Mouse (Mus musculus): ENCODE results near the gene Luc7l3. TPM values are rescaled to one million over a fixed set of nuclear protein-coding genes. Genes with fewer than 3 reads are reported as not detected.

The Luc7l3 gene
- total and polyA plus RNA-seq, 3 experiments = 47.3 to 90.5 (median 54.7) TPM

- no peak for TF ChIP-seq MYB (IDR thresholded peaks at IDR 0.05; ENCODE audit: low read depth, low read length)
- no peak for TF ChIP-seq MAX (IDR thresholded peaks at IDR 0.05; ENCODE audit: low read length)
- TF ChIP-seq MXI1 (IDR thresholded peaks at IDR 0.05; ENCODE audit: low read depth, low read length) = no peak
- TF ChIP-seq USF2 (IDR thresholded peaks at IDR 0.05; ENCODE audit: borderline replicate concordance in 1 of 2, insufficient read depth in 1 of 2, low read depth in 1 of 2, low read length in 2 of 2) = no peak
- TF ChIP-seq USF1 (IDR thresholded peaks at IDR 0.05; ENCODE audit: low read depth, low read length) = no peak
- TF ChIP-seq MEF2A (IDR thresholded peaks at IDR 0.05; ENCODE audit: extremely low read depth, insufficient replicate concordance, low read depth, low read length, poor library complexity, severe bottlenecking) = no peak
- no peak for TF ChIP-seq UBTF (IDR thresholded peaks at IDR 0.05; ENCODE audit: borderline replicate concordance, insufficient read depth, low read depth, low read length)
- no peak for TF ChIP-seq ETS1 (IDR thresholded peaks at IDR 0.05; ENCODE audit: low read depth, low read length)
- 0 out of 2 replicates have a peak, but pooled peaks have one; percentile 29 for TF ChIP-seq MYC (IDR thresholded peaks at IDR 0.05; ENCODE audit: low read depth, low read length)
- no peak for TF ChIP-seq EP300 (IDR thresholded peaks at IDR 0.05; ENCODE audit: low read depth in 1 of 2, low read length in 2 of 2)
- TF ChIP-seq TBP (IDR thresholded peaks at IDR 0.05; ENCODE audit: low read depth, low read length) = no peak
- no peak for TF ChIP-seq KAT2A (conservative IDR thresholded peaks at IDR 0.05; ENCODE audit: low read depth, low read length)
- TF ChIP-seq HCFC1 (IDR thresholded peaks at IDR 0.05; ENCODE audit: low read depth, low read length) = no peak
- no peak for TF ChIP-seq POLR2AphosphoS5 (IDR thresholded peaks at IDR 0.05; ENCODE audit: borderline replicate concordance, low read depth, low read length)
- TF ChIP-seq ZC3H11A (IDR thresholded peaks at IDR 0.05; ENCODE audit: low read depth, low read length) = peak; percentile 55; the same call in 1 of the 2 replicates
- TF ChIP-seq BHLHE40 (IDR thresholded peaks at IDR 0.05; ENCODE audit: borderline replicate concordance, low read depth, low read length) = no peak
- peak; percentile 26 to 88 (median 70); a peak in 5 of 6 replicates for TF ChIP-seq CTCF (IDR thresholded peaks at IDR 0.05 in 2 of 3, conservative IDR thresholded peaks at IDR 0.05 in 1 of 3; ENCODE audit: control insufficient read depth in 1 of 3, insufficient read depth in 1 of 3, low read depth in 2 of 3, low read length in 3 of 3, poor library complexity in 1 of 3, severe bottlenecking in 1 of 3)
- no peak for TF ChIP-seq MAZ (IDR thresholded peaks at IDR 0.05; ENCODE audit: low read depth, low read length)
- peak; percentile 77 for TF ChIP-seq SMC3 (IDR thresholded peaks at IDR 0.05; ENCODE audit: low read depth, low read length)
- no peak for TF ChIP-seq POLR2A (IDR thresholded peaks at IDR 0.05; ENCODE audit: control insufficient read depth in 1 of 2, insufficient read depth in 1 of 2, low read depth in 1 of 2, low read length in 2 of 2, poor library complexity in 1 of 2)
- TF ChIP-seq E2F4 (IDR thresholded peaks at IDR 0.05; ENCODE audit: borderline replicate concordance, low read depth, low read length) = no peak
- TF ChIP-seq ELF1 (IDR thresholded peaks at IDR 0.05; ENCODE audit: low read depth, low read length) = no peak
- no peak for TF ChIP-seq NELFE (IDR thresholded peaks at IDR 0.05; ENCODE audit: low read depth, low read length)
- TF ChIP-seq CHD1 (IDR thresholded peaks at IDR 0.05; ENCODE audit: low read depth, low read length) = no peak
- TF ChIP-seq POLR2AphosphoS2 (IDR thresholded peaks at IDR 0.05; ENCODE audit: low read length) = no peak
- no peak for TF ChIP-seq NRF1 (IDR thresholded peaks at IDR 0.05; ENCODE audit: insufficient read depth, low read depth, low read length, poor library complexity, severe bottlenecking)
- TF ChIP-seq GATA1 (IDR thresholded peaks at IDR 0.05; ENCODE audit: low read depth, low read length) = no peak
- TF ChIP-seq ZNF384 (IDR thresholded peaks at IDR 0.05; ENCODE audit: low read depth, low read length) = no peak
- TF ChIP-seq CHD2 (IDR thresholded peaks at IDR 0.05; ENCODE audit: low read length) = no peak
- no peak for TF ChIP-seq MAFK (IDR thresholded peaks at IDR 0.05; ENCODE audit: borderline replicate concordance, low read depth, low read length)
- peak; percentile 84 for TF ChIP-seq RAD21 (IDR thresholded peaks at IDR 0.05; ENCODE audit: low read depth, low read length)
- TF ChIP-seq ZMIZ1 (IDR thresholded peaks at IDR 0.05; ENCODE audit: low read depth, low read length) = no peak
- TF ChIP-seq ZKSCAN1 (IDR thresholded peaks at IDR 0.05; ENCODE audit: low read depth, low read length) = no peak
- TF ChIP-seq SIN3A (IDR thresholded peaks at IDR 0.05; ENCODE audit: low read length) = no peak
- H3K4me1 ChIP-seq (ENCODE audit: control insufficient read depth in 1 of 2, insufficient read depth in 2 of 2, low read length in 2 of 2) = no peaks in the 10 kb centered on the region
- no peak overlapping the region for H3K4me3 ChIP-seq (ENCODE audit: control insufficient read depth in 1 of 2, insufficient read depth in 1 of 2, low read depth in 2 of 2, low read length in 2 of 2)
- peaks cover 0 to 2% of the 10 kb centered on the region in 2 experiments; a peak in 1 of 4 replicates for H3K36me3 ChIP-seq (ENCODE audit: control insufficient read depth in 1 of 2, insufficient read depth in 2 of 2, low read length in 2 of 2)
- H3K27me3 ChIP-seq (ENCODE audit: control insufficient read depth in 1 of 2, insufficient read depth in 2 of 2, low read length in 2 of 2) = no peaks in the 10 kb centered on the region
- no peaks in the 10 kb centered on the region for H3K9me3 ChIP-seq (replicated peaks; ENCODE audit: insufficient read depth, low read length)
- DNase-seq (ENCODE audit: low read depth, low spot score) = peak; percentile 65
- no peak overlapping the region for H3K27ac ChIP-seq (ENCODE audit: control insufficient read depth, low read depth, low read length)
- H3K9ac ChIP-seq (ENCODE audit: control insufficient read depth, low read depth, low read length, poor library complexity, severe bottlenecking) = no peak overlapping the region
- no peaks in the 10 kb centered on the region for H3K79me2 ChIP-seq (ENCODE audit: control insufficient read depth, insufficient read depth, low read length, poor library complexity)
These were observed 18.2 kb upstream of the Luc7l3 start for GRCm38 (mm10) chr11:94339732-94340585.

Measured in MEL (cell line).